Mouse (Mus musculus) forebrain, embryonic 12.5 days (tissue): ENCODE data around the gene Slc25a36. TPM values are rescaled to one million over a fixed set of nuclear protein-coding genes. Genes with fewer than 3 reads are reported as not detected.

Experiments used
- polyA plus RNA-seq: library from polyadenylated mRNA; unstranded; fragments of >200 nt; fragmentation: Nextera tagmentation; extraction: Ambion mirVana; gene quantifications from 2 replicates; pipeline ENCODE4 v1.2.1, GENCODE M21; 2016

Slc25a36 gene
- polyA plus RNA-seq, 1 experiment from 2014 or later, result 79.5 TPM

Other genes with a start within 250 kb of the Slc25a36 start
- gene Pxylp1, start 218.5 kb downstream of the Slc25a36 start, polyA plus RNA-seq, result 48.5 and 51.2 TPM in 2 replicates
- gene Spsb4, start 92.3 kb downstream of the Slc25a36 start, polyA plus RNA-seq, result 81.1 and 81.2 TPM in 2 replicates